Mouse (Mus musculus) gonadal fat pad, adult 2 months (tissue): Measurements from ENCODE around the gene AV320801. TPM values are rescaled to one million over a fixed set of nuclear protein-coding genes. Genes with fewer than 3 reads are reported as not detected.
"Not testable (repeated sequence)": the region's sequence is repeated elsewhere in the genome, so short reads cannot be mapped to it uniquely, and the experiment has no call there.

ENCODE experiments used
- DNase-seq: peaks from one replicate; pipeline ENCODE4 v3.0.0-alpha.2; 2012; ENCODE audit warnings: low read depth
- polyA plus RNA-seq: library from polyadenylated mRNA; depleted of rRNA; stranded (reverse); fragments of >200 nt; gene quantifications from 2 replicates; pipeline ENCODE4 v1.2.3, GENCODE M21; 2012; rRNA removed

AV320801 gene
- polyA plus RNA-seq: not detected in 2 replicates

DNA sequence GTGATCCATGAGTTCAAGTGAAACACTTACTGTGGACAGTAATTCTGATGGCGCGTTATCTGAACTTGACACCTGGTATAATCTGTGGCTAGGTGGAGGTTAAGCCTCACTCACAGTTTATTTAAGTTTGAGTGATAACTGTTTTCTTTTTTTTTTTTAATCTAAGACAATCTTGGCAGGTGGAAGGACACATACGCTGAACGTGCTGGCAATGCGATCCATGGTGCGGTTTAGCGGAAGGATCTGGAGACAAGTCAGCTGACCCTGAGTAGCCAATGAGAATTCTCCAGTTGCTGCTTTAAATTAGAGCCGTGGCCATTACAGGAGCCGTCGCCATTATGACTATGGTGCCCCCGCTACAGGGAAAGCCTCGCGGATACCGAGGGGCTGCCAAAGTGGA is at the start of gene AV320801:
AV320801 (plus strand) TSS at position 301 of the 400 bp plus-strand sequence.
- not testable (repeated sequence) for DNase-seq

DNA sequence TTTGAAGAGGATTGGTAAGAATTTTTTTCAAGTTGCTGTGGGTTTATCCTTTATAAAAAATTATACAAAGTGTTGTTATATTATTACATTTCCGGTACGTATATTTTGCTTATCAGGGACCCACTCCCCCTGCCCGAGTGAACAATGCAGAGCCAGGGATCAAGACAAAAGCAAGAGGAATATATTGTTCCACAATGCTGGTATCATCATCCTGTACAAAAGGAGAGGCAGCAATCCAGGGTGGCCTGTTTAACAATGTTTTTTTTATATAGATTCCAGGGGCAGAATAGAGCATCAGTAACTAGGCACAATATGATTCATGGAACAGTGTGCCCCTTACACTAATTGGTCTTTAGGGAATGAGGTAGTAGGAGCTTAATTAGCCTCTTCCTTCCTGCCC is 30.2 kb upstream of the AV320801 start:
- DNase-seq: not testable (repeated sequence)

DNA sequence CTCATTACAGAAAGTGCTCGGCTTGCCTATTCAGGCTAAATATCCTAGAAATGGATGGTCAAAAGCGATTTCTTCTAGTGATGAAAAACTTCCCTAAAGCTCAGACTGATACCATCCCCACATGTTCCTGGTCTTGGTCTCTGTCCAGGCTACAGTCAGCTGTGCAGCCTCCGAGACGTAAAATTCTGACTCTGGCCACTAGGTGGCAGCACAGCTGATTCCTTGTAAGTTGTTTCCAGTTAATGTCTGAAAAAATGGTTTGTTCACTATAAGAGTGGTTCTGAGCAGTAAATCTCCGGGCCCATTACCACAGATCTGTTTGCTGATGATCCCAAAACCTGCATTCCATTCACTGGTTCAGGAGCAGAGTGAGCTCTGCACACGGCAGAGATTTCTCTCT is 12.5 kb upstream of the AV320801 start:
- not testable (repeated sequence) for DNase-seq

DNA sequence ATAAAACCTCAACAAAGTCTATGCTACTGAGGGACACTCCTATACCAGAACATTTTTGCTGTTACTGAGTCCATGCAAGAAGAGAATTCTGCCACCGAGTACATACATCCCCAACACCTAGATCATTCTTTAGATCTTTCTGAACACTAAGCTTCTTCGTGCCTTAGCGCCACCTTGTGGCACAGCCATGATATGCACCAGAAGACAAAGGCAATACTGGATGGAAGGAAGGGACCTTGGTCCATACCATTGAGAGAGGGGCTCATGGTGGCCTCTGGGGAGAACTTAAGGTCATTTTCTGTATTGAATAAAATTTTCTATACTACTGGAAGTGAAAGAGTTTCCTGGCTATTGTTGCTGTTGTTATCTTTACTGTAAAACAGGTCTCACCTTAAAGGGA is 11.2 kb upstream of the AV320801 start:
- DNase-seq: not testable (repeated sequence)

Other genes starting within 250 kb of the AV320801 start
- gene Pramel3, start 192.3 kb upstream of the AV320801 start, polyA plus RNA-seq: not detected in 2 replicates
- not detected in 2 replicates for gene Gm5128, start 121.3 kb upstream of the AV320801 start, polyA plus RNA-seq
- not detected in 2 replicates for gene Gm7903, start 60.8 kb upstream of the AV320801 start, polyA plus RNA-seq
- gene Nxf7, start 104.2 kb downstream of the AV320801 start, polyA plus RNA-seq: 0.30 and 0.46 TPM in 2 replicates
- 0.16 TPM in 1 of 2 replicates, not detected in the other for gene Prame, start 133.1 kb downstream of the AV320801 start, polyA plus RNA-seq
- gene Tcp11x2, start 199.2 kb downstream of the AV320801 start, polyA plus RNA-seq: 0.07 TPM in 1 of 2 replicates, not detected in the other
- not detected in 2 replicates for gene Tmsb15a, start 230.7 kb downstream of the AV320801 start, polyA plus RNA-seq
- 2.2 and 3.3 TPM in 2 replicates for gene Armcx5, start 248.1 kb downstream of the AV320801 start, polyA plus RNA-seq
- gene Gprasp1, start 248.1 kb downstream of the AV320801 start, polyA plus RNA-seq: 16.2 and 18.7 TPM in 2 replicates